Mouse (Mus musculus): ENCODE results near the gene Fam169b. TPM values are rescaled to one million over a fixed set of nuclear protein-coding genes. Genes with fewer than 3 reads are reported as not detected.

The Fam169b gene
- total and polyA plus RNA-seq, 2 experiments, result 21.8 to 25.8 TPM

DNA sequence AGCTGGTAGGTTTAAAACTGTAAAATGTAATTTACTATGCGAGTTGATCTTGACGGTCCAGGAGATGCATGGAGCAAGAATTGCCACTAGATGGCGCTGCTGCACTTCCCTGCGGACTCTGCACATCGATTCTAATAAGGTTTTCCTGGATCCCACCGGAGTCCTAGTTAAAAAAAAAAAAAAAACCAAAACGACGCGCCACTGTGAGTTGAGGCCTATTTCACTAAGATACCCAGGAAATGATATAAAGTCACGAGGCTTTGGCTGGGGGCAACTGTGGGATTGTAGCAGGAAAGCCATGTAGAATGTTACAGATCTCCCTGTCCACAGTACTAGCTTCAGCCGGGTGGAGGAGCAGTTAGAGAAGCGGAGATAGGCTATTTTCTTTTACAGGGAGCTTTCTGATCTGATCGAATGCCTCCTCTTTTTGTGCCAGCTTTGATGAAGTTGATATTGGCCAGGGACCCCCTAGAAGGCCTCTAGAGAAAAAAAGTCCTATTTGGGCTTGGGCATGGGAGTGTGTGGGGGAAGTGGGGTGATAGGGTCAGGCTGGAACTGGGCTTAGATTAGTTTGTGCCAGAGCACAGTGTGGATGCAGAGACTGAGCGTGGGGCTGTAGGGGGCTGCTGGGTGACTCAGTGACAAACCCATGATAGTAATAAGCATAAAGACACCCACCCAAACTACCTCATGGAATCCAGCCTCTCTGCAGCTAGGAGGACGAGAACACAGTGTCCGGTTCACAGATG is 100.6 kb downstream of the Fam169b start:
- Histone ChIP-seq H3K4me1 (ENCODE audit: control insufficient read depth, insufficient read depth, low read length) (no peaks in the 10 kb centered on the region), H3K79me2 (ENCODE audit: control insufficient read depth, insufficient read depth, low read length) (no peaks in the 10 kb centered on the region), H3K9ac (ENCODE audit: low read depth, low read length) (no peak overlapping the region), H3K4me3 (ENCODE audit: insufficient read depth, low read depth, low read length) (no peak overlapping the region), H3K27me3 (ENCODE audit: control insufficient read depth, insufficient read depth, low read length) (no peaks in the 10 kb centered on the region), H3K36me3 (ENCODE audit: control insufficient read depth, insufficient read depth, low read length) (no peaks in the 10 kb centered on the region), H3K27ac (replicated peaks; ENCODE audit: insufficient read depth, low read depth, low read length) (no peak overlapping the region)
- peak; percentile 91 for TF ChIP-seq CTCF (IDR thresholded peaks at IDR 0.05; ENCODE audit: low read depth, low read length)
- no peak for TF ChIP-seq POLR2A (IDR thresholded peaks at IDR 0.05; ENCODE audit: extremely low read depth, insufficient read depth, low read length)
- peak; percentile 48 for DNase-seq (ENCODE audit: extremely low read depth, low read depth, low spot score)
- WGBS, result 16% methylated on average over 16 of the region's 16 CpGs

DNA sequence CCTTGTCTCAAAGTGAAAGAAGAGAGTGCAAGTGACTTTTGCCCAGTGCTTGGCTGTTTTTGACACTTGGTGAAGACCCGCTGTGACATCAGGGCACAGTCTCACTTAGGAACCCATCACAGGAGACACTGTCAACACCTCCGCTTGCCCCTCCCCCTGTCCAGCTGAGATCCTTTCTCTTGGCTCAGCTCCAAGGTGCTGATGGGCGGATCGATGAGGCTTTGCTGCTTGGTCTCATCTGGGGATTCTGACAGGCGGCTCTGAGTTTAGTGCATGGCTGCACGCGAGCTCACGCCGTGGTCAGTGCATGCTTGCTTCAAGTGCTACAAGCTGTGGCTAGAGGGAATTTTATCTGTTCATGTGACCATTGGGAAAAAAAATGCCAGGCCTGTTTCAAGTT is 108.5 kb downstream of the Fam169b start:
- WGBS, result 22% methylated on average over 9 of the region's 9 CpGs
- no peak for DNase-seq (ENCODE audit: extremely low read depth, low read depth, low spot score)

DNA sequence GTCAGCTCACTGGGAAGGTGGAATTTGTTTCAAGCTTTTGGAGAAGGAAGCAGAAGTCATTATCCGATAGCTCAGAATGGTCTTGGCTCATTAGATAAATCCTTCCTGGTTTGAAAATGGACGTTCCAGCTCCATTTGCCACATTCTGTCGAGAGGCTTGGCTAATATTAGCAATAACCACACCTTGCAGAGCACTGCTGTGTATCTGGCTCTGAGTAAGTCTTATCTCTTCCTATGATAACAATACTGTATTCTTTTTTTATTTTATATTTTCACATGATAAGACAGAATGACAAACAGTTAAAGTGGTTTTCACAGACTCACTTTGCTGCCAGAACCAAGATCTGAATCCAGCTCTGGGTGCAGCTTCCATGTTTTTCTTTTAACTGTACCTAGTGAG is 113.1 kb downstream of the Fam169b start:
- no peaks in the 10 kb centered on the region for H3K27me3 ChIP-seq (ENCODE audit: control insufficient read depth, insufficient read depth, low read length)
- H3K4me1 ChIP-seq (ENCODE audit: control insufficient read depth, insufficient read depth, low read length), result no peaks in the 10 kb centered on the region
- WGBS, result 69% methylated on average over 3 of the region's 3 CpGs
- no peaks in the 10 kb centered on the region for H3K79me2 ChIP-seq (ENCODE audit: control insufficient read depth, insufficient read depth, low read length)
- H3K4me3 ChIP-seq (ENCODE audit: insufficient read depth, low read depth, low read length), result no peak overlapping the region
- H3K27ac ChIP-seq (replicated peaks; ENCODE audit: insufficient read depth, low read depth, low read length), result no peak overlapping the region
- H3K36me3 ChIP-seq (ENCODE audit: control insufficient read depth, insufficient read depth, low read length), result no peaks in the 10 kb centered on the region
- no peak for DNase-seq (ENCODE audit: extremely low read depth, low read depth, low spot score)
- TF ChIP-seq CTCF (IDR thresholded peaks at IDR 0.05; ENCODE audit: low read depth, low read length), result no peak
- no peak for TF ChIP-seq POLR2A (IDR thresholded peaks at IDR 0.05; ENCODE audit: extremely low read depth, insufficient read depth, low read length)
- no peak overlapping the region for H3K9ac ChIP-seq (ENCODE audit: low read depth, low read length)

More for the DNA sequence above, 108.5 kb downstream of the Fam169b start:
- H3K4me3 ChIP-seq (ENCODE audit: insufficient read depth, low read depth, low read length), result no peak overlapping the region
- no peaks in the 10 kb centered on the region for H3K36me3 ChIP-seq (ENCODE audit: control insufficient read depth, insufficient read depth, low read length)
- no peak overlapping the region for H3K9ac ChIP-seq (ENCODE audit: low read depth, low read length)
- no peaks in the 10 kb centered on the region for H3K4me1 ChIP-seq (ENCODE audit: control insufficient read depth, insufficient read depth, low read length)
- no peaks in the 10 kb centered on the region for H3K27me3 ChIP-seq (ENCODE audit: control insufficient read depth, insufficient read depth, low read length)
- no peak for TF ChIP-seq POLR2A (IDR thresholded peaks at IDR 0.05; ENCODE audit: extremely low read depth, insufficient read depth, low read length)
- no peak for TF ChIP-seq CTCF (IDR thresholded peaks at IDR 0.05; ENCODE audit: low read depth, low read length)
- H3K27ac ChIP-seq (replicated peaks; ENCODE audit: insufficient read depth, low read depth, low read length), result no peak overlapping the region
- no peaks in the 10 kb centered on the region for H3K79me2 ChIP-seq (ENCODE audit: control insufficient read depth, insufficient read depth, low read length)

DNA sequence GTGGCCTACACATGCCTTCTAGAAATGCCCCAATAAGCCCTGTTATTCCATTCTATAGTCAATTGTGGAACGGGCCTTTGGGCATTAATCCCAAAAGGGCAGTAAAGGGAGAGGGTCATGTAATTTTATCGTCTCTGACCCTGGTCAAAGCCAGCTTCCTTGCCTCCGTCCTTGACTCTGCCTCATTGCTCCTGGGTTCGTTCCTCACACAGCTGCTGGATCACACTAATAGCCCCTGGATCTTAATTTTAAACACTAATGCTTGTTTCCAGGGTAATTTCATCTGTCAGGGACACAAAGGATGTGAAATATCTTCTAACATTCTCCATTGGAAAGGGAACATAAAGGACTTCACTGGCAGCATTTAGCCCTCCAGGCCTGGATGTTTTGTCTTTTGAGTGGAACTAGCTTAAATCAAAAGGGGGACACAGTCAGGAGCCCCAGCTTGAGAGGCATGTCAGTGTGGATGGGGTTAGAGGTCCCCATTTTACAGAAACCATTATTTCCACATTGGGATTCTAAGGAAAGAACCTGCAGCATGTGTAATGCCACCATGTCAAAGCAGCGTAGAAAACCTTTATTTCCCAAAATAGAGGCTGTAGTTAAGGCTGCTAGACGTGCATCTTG is 122.2 kb downstream of the Fam169b start:
- TF ChIP-seq POLR2A (IDR thresholded peaks at IDR 0.05; ENCODE audit: extremely low read depth, insufficient read depth, low read length) (no peak), CTCF (IDR thresholded peaks at IDR 0.05; ENCODE audit: low read depth, low read length) (no peak)
- WGBS, result 69% methylated on average over 6 of the region's 6 CpGs
- DNase-seq (ENCODE audit: extremely low read depth, low read depth, low spot score), result no peak
- Histone ChIP-seq H3K79me2 (ENCODE audit: control insufficient read depth, insufficient read depth, low read length) (no peaks in the 10 kb centered on the region), H3K27ac (replicated peaks; ENCODE audit: insufficient read depth, low read depth, low read length) (no peak overlapping the region), H3K36me3 (ENCODE audit: control insufficient read depth, insufficient read depth, low read length) (no peaks in the 10 kb centered on the region), H3K4me3 (ENCODE audit: insufficient read depth, low read depth, low read length) (no peak overlapping the region), H3K27me3 (ENCODE audit: control insufficient read depth, insufficient read depth, low read length) (no peaks in the 10 kb centered on the region), H3K9ac (ENCODE audit: low read depth, low read length) (no peak overlapping the region), H3K4me1 (ENCODE audit: control insufficient read depth, insufficient read depth, low read length) (no peaks in the 10 kb centered on the region)

DNA sequence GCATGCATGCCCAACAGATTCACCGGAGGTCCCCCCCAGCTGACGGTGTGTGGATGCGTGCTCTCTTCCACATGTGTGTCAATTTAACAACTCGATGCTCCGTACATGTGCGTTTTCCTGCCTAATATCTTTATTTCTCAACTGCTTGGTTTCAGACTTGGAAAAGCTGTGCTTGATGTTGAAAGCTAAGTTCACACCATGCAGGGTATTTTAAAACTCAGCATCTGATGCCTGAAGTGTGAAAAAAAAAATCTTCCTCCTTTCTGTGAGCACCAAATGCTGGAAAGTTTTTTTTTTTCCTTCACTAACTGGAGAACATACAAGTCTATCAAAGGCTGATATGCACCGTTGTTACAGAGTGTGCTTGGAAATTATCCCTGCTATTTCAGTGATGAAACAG is 126.9 kb downstream of the Fam169b start:
- no peaks in the 10 kb centered on the region for H3K36me3 ChIP-seq (ENCODE audit: control insufficient read depth, insufficient read depth, low read length)
- H3K4me3 ChIP-seq (ENCODE audit: insufficient read depth, low read depth, low read length), result no peak overlapping the region
- H3K27ac ChIP-seq (replicated peaks; ENCODE audit: insufficient read depth, low read depth, low read length), result no peak overlapping the region
- H3K4me1 ChIP-seq (ENCODE audit: control insufficient read depth, insufficient read depth, low read length), result no peaks in the 10 kb centered on the region
- no peak overlapping the region for H3K9ac ChIP-seq (ENCODE audit: low read depth, low read length)
- no peak for TF ChIP-seq POLR2A (IDR thresholded peaks at IDR 0.05; ENCODE audit: extremely low read depth, insufficient read depth, low read length)
- no peak for TF ChIP-seq CTCF (IDR thresholded peaks at IDR 0.05; ENCODE audit: low read depth, low read length)
- no peak for DNase-seq (ENCODE audit: extremely low read depth, low read depth, low spot score)
- no peaks in the 10 kb centered on the region for H3K27me3 ChIP-seq (ENCODE audit: control insufficient read depth, insufficient read depth, low read length)
- 92% methylated on average over 7 of the region's 7 CpGs for WGBS
- no peaks in the 10 kb centered on the region for H3K79me2 ChIP-seq (ENCODE audit: control insufficient read depth, insufficient read depth, low read length)

DNA sequence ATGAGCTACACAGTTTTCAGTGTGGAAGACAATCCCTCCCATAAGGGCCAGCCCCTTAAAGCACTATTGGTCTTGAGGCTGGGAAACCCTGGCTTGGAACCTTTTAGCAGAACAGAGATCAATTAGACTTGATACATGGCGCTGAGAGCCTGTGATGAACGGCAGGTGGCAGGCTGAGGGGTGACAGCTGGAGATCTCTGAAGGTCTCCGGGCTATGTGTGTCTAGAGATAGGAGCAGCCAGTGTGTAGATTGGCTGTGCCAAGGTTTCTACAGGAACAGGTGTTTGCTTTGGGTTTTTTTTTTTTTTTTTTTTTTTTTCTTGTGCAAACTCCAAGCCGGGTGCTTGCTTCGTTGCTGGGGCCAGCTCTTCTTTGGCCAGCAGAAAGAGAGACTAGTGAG is 135.0 kb downstream of the Fam169b start:
- no peak for DNase-seq (ENCODE audit: extremely low read depth, low read depth, low spot score)
- Histone ChIP-seq H3K4me3 (ENCODE audit: insufficient read depth, low read depth, low read length) (no peak overlapping the region), H3K4me1 (ENCODE audit: control insufficient read depth, insufficient read depth, low read length) (no peaks in the 10 kb centered on the region), H3K27me3 (ENCODE audit: control insufficient read depth, insufficient read depth, low read length) (no peaks in the 10 kb centered on the region), H3K36me3 (ENCODE audit: control insufficient read depth, insufficient read depth, low read length) (no peaks in the 10 kb centered on the region), H3K79me2 (ENCODE audit: control insufficient read depth, insufficient read depth, low read length) (no peaks in the 10 kb centered on the region), H3K9ac (ENCODE audit: low read depth, low read length) (no peak overlapping the region), H3K27ac (replicated peaks; ENCODE audit: insufficient read depth, low read depth, low read length) (no peak overlapping the region)
- TF ChIP-seq CTCF (IDR thresholded peaks at IDR 0.05; ENCODE audit: low read depth, low read length) (no peak), POLR2A (IDR thresholded peaks at IDR 0.05; ENCODE audit: extremely low read depth, insufficient read depth, low read length) (no peak)
- 12% methylated on average over 5 of the region's 5 CpGs for WGBS

Other genes with a start within 250 kb of the Fam169b start
- 1.1 and 1.5 TPM in 2 replicates for gene Pgpep1l, start 9.6 kb upstream of the Fam169b start, total RNA-seq (2014; rRNA removed)
- 0.15 and 0.32 TPM in 2 replicates for gene Pgpep1l, start 9.6 kb upstream of the Fam169b start, polyA plus RNA-seq (2012; rRNA removed)

Data from liver, adult 2 months (tissue).